Mouse (Mus musculus) thymus, adult 2 months (tissue): Measurements from ENCODE around the gene Gpr88.

Experiments
- CTCF ChIP-seq: fragments of 200-500 bp; IDR thresholded peaks from 2 replicates; pipeline ENCODE4 v1.5.1; 2012; ENCODE audit warnings: mild to moderate bottlenecking, control low read depth, low read length, moderate library complexity, borderline replicate concordance; ENCODE audit not compliant: control insufficient read depth, poor library complexity, insufficient read depth; ENCODE audit errors: extremely low read depth
- POLR2A ChIP-seq: fragments of 200-500 bp; IDR thresholded peaks from 2 replicates; pipeline ENCODE4 v1.6.1; 2012; ENCODE audit warnings: mild to moderate bottlenecking, low read length, control low read depth, moderate library complexity; ENCODE audit not compliant: control insufficient read depth, poor library complexity, insufficient read depth; ENCODE audit errors: extremely low read depth

GRCm38 (mm10) chr3:116256104-116256503, 2.8 kb upstream of the Gpr88 start:
- TF ChIP-seq CTCF (no peak), POLR2A (no peak)
